Mouse (Mus musculus) testis, adult 2 months (tissue): ENCODE measurements around the gene Cog4.

Experiments
- CTCF ChIP-seq: fragments of 200-500 bp; IDR thresholded peaks from 2 replicates; pipeline ENCODE4 v1.5.1; 2012; ENCODE audit warnings: low read depth, mild to moderate bottlenecking, inconsistent platforms, low read length, moderate library complexity; ENCODE audit not compliant: control insufficient read depth, insufficient read depth, insufficient replicate concordance
- POLR2A ChIP-seq: fragments of 200-500 bp; IDR thresholded peaks from 2 replicates; pipeline ENCODE4 v1.6.1; 2012; ENCODE audit warnings: low read depth, mild to moderate bottlenecking, inconsistent platforms, low read length, moderate library complexity; ENCODE audit not compliant: control insufficient read depth

GRCm38 (mm10) chr8:110901839-110902578 is 55.6 kb downstream of the Cog4 start, which contains the start of gene Fuk:
- TF ChIP-seq POLR2A (no peak), CTCF (no peak)
